Mouse (Mus musculus): ENCODE measurements around the gene Rab25.

DNA sequence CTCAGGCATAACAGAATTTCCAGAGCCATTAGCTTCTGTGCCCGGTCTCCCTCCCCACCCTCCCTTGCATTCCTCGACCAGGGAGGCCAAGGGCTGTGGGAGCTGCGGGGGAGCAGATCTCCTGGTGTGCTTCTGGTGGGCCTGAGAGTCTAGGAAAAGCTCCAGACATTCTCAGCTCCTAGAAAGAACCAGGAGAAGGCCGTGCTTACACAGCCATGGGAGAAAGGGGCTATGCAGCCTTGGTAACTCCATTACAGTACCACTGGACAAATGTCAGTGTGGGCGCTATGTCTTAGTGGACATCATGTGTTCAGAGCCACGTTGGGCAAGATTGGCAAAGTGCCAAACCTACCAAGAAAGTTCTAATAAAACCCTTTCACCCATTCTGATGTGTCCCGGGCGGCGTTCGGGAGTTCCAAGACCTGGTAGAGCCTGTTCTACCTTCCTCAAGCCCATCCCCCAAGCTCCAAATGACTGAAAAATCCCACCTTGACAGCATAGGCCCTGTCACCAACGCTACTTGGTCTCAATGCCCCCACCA is 46.0 kb downstream of the Rab25 start:
- TF ChIP-seq CTCF (IDR thresholded peaks at IDR 0.05; ENCODE audit: control insufficient read depth, insufficient read depth, low read length): no peak
- TF ChIP-seq POLR2A (IDR thresholded peaks at IDR 0.05; ENCODE audit: borderline replicate concordance, control insufficient read depth, low read depth, low read length): no peak

Measured in bone marrow, adult 2 months (tissue).